ENCODE assay signal across 25 mouse cellular contexts in genomic region chr5:125214064-125214463, GRCm38 (mm10).
"Had no signal": no experiment of that assay in that cellular context is flagged by ENCODE, and none has a peak within 500 bp of the region (broad histone marks: within the 10 kb centered on the region; RNA-seq: fewer than 3 reads in every experiment).

No protein-coding gene starts in this region.

- H3K4me2 ChIP-seq: limb, embryonic 13.5 days; lung, embryonic 14.5 days; midbrain, embryonic 11.5 days; midbrain, embryonic 15.5 days; neural tube, embryonic 13.5 days; stomach, embryonic 15.5 days had no signal

- DNase-seq: kidney, adult 2 months; kidney, postnatal 25 days; layer of hippocampus, adult 9-11 months; liver; liver, postnatal 0 days; lung, embryonic 14.5 days; retina, postnatal 1 day; right cerebral cortex, postnatal 25 days; spleen, adult 18-20 months; thymus, adult 2 months; thymus, postnatal 14 days; thymus, postnatal 4 days had no signal

- H3K9ac ChIP-seq: limb, embryonic 13.5 days; liver, embryonic 14.5 days; liver, postnatal 0 days; lung, embryonic 14.5 days; midbrain, embryonic 15.5 days; neural tube, embryonic 13.5 days; stomach, embryonic 15.5 days had no signal

- H3K27me3 ChIP-seq: limb, embryonic 13.5 days; midbrain, embryonic 15.5 days; neural tube, embryonic 13.5 days; stomach, embryonic 15.5 days had no signal

- ATAC-seq: liver, postnatal 0 days; lung, postnatal 0 days; midbrain, embryonic 15.5 days had no signal

- H3K27ac ChIP-seq: kidney, postnatal 0 days; layer of hippocampus, adult 2 months; limb, embryonic 10.5 days; limb, embryonic 13.5 days; liver, embryonic 14.5 days; macrophage; midbrain, embryonic 15.5 days; stomach, embryonic 15.5 days had no signal

- H3K9me3 ChIP-seq: limb, embryonic 10.5 days; limb, embryonic 13.5 days; midbrain, embryonic 15.5 days; neural tube, embryonic 13.5 days; stomach, embryonic 15.5 days had no signal

- H3K36me3 ChIP-seq: limb, embryonic 10.5 days; limb, embryonic 13.5 days; midbrain, embryonic 15.5 days; neural tube, embryonic 13.5 days; stomach, embryonic 15.5 days had no signal

- H3K4me3 ChIP-seq: layer of hippocampus, adult 2 months; limb, embryonic 10.5 days; limb, embryonic 13.5 days; megakaryocyte, embryonic 14.5 days; midbrain, embryonic 15.5 days; myocyte; neural tube, embryonic 13.5 days; stomach, embryonic 15.5 days had no signal
